Mouse (Mus musculus): ENCODE measurements around the gene Pgls.

The Pgls gene

DNA sequence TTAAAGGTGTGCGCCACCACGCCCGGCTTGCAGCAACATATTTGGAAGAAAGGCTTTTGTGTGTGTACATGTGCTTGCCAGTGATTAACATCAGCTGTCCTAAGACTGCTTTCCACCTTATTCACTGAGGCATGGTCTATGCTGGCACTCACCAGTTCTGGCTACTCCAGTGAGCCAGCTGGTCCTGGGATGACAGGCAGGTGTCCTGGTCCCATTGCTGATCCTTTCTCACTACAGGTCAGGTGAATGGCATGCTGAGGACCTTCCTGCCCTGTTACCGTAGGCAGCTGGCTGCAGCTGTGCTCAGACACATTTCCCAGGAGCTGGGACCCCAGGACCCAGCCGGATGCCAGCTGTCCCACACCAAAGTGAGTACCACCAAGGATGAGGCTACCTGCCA lies 6.9 kb downstream of the Pgls start:
- DNase-seq (ENCODE audit: low spot score), result no peak

DNA sequence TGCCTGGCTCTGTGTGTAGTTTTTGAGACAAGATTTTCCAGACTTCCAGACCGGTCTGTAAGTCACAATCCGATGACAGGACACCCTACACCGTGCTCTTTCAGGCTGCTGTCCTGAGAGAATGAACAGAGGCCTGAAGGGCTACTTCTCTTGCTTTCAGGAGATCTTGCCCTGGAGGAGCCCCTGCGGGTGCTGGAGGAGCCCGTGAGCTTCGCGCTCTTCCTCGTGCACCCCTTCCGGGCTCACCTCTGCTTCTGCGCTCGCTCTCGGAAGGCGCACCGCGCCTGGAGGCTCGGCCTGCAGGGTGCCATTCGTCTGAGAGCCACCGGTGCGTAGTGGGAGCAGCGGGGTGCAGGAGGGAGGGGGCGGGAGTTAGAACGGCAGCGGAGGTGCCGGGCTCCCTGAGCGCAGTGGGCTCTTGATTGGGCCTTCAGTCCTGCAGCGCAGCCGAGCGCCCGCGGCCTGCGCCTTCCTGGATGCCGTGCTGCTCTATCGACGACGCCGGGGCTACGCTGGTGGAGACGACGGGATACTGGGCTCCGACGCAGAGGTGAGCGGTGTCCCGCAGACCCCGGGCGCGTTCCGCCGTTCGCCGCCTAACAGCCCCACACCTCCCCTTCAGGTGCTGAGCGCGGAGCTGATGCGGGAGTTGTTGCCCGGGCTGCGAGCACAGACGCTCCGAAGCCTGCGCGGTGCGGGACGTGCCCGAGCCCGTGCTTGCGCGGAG lies 10.1 kb downstream of the Pgls start:
- no peak for DNase-seq (ENCODE audit: low spot score)

DNA sequence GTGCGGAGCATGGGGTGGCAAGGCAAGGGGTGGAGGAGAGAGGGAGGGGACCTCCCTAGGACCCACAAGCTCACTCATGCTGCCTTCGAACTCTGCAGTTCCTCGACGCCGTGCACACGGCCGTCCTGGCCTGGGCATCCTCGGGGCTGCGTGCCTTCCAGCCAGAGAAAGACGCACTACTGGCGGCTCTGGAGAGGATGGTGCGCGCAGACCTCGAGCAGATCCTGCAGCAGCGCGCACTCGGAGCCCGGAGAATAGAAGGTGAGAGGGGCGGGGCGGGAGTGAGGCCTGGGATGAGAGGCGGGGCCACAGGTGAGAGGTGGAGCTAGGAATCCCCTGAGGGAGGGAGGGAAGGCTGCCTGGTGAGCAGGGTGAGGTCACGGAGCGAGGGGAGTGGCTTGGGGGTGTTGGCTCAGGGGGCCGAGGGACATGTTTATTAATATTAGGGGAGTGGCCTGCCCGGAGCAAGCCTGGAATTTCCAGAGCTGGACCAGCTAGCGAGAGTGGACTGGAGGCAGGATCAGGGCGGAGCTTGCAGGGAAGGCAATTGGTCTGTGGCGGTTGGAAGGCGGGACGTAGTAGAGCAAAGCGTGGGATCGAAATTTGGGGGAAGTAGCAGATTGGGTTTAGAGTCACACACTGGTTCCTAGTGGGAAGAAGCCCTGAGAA lies 10.8 kb downstream of the Pgls start:
- DNase-seq (ENCODE audit: low spot score), result no peak

DNA sequence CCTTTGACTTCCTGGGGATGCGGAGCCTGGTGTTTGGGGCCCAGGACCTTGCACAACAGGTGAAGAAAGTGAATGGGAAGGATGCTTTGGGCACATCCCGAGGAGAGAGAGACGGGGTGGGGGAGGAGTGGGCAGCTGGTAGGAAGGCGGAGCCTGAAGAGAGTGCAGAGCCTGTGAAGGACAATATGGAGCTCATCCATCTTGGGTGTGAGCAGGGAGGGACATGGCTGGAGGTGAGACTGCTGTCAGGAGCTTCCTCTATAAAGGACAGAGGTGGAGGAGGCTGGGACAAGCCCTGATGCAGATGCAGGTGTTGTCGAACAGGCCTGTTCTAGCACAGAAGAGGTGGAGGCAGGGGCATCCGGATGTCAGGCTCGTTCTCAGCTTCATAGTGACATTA lies 12.0 kb downstream of the Pgls start:
- no peak for DNase-seq (ENCODE audit: low spot score)

DNA sequence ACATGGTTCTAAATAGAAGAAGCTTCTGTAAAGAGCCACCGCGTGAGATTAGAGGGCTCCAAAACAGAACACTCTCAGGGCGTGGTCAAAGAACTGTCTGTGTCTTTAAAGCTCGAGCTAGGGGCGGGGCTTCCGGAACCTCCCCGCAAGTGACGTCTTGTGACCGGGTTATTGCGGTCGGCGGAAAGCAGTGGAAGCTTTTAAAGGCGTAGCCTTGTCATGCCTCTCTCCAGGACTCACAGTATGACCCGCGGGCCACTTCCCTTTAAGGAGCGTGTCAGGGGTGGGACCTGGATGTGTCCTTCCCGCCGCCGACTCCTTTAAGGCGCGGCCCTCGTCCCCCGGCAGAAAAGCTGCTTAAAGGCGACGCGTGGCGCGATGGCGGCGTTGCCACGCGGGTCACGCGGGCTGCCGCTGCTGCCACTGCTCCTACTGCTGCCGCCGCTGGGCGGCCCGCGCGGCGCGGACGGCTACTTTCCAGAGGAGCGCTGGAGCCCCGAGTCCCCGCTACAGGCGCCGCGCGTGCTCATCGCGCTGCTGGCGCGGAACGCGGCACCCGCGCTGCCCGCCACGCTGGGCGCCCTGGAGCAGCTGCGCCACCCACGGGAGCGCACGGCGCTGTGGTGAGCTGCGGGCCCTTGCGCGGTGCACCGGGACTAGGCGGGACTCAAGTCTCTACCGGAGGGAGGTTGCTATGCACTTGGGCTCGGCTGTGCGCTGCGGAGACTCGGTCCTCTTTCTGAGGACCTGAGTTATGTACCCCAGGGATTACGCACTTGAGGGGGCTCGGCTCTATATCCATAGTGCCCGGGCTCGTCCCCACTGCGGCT lies 19.1 kb downstream of the Pgls start, which contains the start of gene Colgalt1:
TSS of gene Colgalt1 (plus strand) at position 177 of the 830 bp plus-strand sequence.
- peak; percentile 99 for DNase-seq (ENCODE audit: low spot score)

DNA sequence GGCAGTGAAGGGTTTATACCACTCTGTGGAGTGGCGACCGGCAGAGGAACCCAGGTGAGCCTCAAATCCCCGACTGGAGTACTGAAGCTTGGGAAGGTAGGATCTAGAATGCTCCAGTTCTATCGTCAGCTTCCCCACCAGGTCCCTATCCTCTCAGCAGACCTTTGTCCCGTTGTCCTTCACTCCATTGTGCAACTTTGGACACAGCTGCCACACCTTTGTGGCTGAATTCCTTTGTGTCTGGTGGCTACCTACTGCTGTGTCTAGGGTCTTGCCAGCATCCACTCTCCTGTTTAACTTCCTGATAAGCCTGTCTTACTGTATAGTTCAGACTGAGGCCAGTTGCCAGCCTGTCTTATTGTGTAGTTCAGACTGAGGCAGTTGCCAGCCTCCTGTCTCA lies 20.2 kb downstream of the Pgls start:
- no peak for DNase-seq (ENCODE audit: low spot score)

DNA sequence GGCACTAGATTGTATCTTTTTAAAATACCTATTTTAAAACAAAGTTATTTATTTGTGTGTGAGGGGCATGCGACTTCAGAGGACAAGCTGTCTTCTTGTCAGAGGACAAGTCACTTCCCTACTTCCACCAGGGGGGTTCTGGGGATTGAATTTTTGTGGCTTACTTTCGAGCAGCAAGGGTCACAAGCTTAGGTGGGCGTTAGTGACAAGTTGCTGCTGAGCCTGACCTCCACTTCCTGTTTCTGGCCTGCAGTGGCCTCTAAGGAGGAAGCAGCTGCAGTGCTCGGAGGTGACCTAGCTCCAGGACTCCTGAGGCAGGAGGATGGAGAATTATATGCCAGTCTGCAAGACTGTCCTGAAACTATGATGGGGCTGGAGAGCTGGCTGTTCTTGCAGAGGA lies 21.4 kb downstream of the Pgls start:
- no peak for DNase-seq (ENCODE audit: low spot score)

DNA sequence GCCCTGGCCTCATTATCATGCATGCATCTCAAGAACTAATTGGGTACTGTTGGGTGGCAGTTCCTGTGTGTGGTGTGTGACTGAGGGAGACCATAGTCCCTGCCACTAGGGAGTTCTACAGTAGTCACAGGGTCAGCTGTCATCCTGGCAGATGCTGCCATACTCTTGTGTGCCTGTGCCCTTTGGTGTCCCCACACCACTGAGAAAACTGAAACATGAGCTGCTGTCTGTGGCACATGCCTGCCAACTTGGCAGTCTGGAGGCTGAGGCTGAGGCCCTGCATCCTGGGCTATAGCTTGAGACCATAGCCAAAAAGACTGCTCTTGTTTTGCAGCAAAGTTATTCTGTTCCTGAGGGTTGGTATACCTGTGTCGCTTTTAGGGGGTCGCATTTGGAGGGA lies 27.8 kb downstream of the Pgls start:
- no peak for DNase-seq (ENCODE audit: low spot score)

DNA sequence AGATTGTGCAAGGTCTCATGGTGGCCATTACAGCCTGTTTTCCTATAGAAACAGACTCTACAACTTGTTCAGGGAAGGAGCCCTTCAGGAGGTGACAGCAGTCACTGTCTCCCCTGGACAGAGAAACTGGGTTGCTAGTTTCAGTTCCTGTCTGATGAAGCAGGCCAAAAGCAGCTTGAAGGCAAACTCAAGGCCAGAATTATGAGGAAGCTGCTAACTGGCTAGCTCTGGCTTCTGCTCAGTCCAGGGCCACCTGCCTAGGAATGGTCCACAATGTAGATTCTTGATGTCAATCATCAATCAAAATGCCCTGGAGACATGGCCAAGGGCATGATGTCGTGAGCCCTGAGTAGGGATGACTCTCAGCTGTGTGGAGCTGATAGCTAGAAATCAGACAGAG lies 33.1 kb downstream of the Pgls start:
- no peak for DNase-seq (ENCODE audit: low spot score)

DNA sequence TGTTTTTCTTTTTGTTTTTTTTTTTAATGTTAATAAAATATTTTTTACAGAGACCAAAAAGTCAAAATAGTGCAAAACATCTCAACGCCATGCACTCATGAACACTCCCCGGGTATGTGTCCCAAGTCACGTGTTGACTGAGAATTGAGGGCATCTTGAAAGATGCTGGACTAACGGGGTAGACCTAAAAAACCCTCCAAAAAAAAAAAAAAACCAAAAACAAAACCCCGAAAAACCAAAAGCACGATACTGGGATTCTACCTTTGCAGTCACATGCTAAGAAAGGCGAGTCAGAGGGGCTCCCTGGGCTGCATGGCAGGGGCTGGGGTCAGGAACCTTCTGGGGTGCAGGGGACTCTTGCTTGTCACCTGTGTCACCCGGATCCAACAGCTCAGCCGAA lies 34.8 kb downstream of the Pgls start:
- DNase-seq (ENCODE audit: low spot score), result no peak

DNA sequence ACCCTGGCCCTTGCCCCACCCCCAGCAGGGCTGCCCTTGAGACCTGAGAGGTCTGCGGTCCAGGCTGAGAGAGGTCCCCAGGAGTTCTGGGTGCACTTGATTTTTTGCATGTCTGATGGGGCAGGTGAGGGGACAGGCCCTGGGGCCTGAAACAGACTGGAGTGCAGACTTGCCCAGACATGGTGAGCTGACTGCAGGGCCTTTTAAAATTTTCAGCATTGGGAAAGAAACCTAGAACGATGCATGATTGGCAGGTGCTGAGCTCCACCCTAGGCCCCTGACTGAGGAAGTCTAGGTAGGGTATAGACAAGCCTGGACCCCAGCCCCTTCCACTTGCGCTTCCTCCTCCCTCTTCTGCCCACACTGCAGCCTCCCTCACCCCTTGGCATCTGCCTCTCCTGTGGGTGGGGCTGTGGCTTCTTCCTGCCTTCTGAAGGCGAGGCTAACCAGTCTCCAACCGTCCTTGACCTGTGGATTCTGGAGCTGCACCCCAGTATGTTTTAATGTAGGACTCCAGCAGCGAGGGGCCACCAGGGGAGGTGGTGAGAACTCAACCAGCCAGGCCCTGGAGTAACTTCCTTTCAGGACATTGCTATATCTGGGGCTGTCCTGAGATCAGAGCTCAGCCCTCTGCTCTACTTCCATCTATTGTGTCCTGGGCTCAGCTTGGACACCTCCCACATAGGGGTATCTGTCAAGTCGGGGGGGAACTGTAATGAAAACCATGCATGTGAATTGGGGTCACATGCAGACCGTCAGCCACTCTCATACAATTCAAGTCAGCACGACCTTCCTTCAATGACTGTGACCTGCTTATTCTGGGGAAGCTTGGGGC lies 35.5 kb downstream of the Pgls start:
- DNase-seq (ENCODE audit: low spot score), result no peak

DNA sequence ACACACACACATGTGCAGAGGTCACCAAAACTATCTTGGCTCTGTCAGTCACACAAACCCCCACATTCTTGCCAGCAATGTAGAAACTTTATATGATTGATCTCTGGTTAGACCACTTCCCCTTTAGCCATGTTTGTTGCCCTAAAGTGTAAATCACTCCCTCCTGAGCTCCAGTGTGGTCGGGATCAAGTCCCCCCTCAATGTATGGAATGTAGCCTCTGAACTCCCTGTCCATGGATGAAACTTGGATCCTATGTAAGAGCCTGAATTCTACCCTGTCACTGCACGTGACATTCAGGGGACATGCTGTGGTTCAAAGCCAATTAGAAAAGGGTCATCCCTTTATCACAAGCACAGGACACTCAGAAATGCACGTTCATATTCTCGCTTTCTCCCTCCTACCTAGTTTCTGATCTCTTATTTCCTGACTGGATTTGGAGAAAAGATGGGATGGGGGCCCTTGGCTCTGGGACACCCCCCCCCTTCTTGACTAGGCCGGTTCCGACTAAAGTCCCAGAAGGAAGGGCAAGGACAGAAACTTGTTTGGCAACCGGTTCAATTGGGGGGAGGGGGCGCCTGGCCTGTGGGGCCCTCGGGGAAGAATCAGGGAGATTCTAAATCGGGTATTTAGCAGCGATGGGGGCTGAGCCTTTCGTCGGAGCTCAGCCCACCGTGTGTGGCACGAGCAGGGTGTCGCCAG lies 36.6 kb downstream of the Pgls start:
- DNase-seq (ENCODE audit: low spot score), result no peak

DNA sequence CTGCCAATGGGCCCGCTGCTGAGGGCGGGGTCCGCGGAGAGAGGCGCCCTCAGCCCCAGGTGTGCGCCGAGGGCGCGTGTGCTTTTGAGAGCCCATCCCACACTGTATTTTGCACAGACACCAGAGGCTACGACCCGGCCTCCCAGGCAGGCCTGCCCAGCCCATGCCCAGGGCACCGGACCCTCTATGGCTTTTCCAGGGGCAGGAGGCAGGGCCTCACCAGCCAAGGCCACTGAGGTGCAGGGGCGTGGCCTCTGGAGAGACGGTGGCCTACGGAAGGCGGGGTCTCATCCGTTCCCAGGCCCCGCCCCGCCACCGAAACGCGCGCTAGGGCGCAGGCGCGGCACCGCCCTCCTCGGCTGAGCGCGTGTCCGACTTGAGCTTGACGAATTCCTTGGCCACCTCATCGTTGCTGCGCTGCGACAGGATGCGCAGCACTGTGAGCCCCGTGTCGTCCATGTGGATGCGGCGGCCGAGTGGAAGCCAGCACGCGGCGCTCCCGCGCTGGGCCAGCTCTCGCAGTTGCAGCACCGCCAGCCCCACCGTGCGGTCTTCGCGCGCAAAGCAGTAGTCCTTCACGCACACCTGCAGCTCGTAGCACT lies 37.2 kb downstream of the Pgls start:
- DNase-seq (ENCODE audit: low spot score), result peak; percentile 91

DNA sequence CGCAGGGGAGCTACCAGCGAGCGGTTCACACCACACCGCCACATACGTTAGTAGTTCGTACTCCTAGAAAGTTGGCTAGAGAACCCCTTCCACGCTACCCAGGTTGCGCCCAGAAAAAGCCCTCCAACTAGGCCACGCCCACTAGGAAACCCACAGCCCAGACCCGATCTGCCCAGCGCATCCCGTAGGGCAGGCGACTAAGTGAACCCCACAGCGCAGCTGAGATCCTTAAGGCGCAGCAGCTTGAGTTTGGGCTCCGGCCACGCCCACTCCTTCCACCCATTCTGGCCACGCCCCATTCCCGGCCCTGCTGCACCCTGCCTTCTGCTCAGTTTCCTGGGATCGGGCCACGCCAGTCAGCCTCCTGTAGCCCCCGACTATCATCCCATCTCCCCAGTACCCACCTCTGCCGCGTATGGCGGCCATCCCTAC lies 37.8 kb downstream of the Pgls start:
- DNase-seq (ENCODE audit: low spot score), result peak; percentile 47

DNA sequence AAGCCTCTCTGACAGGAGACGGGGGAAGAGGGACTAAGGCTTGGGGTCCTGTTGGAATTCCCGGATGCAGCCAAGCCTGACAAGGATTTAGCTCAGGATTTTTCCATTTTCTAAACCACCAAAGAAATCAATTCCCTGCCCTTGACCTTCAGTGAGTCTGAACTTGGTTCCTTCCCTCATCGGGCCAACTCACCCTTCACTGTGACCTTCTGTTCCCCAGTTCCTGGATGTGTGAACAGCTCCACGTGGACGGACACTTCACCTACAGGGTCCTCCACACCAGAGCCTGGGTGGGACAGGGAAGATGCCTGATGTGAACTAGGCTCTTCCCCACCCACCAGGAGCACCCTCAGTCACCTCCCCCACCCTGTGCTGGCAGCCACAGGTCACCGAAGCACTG lies 38.8 kb downstream of the Pgls start:
- no peak for DNase-seq (ENCODE audit: low spot score)

DNA sequence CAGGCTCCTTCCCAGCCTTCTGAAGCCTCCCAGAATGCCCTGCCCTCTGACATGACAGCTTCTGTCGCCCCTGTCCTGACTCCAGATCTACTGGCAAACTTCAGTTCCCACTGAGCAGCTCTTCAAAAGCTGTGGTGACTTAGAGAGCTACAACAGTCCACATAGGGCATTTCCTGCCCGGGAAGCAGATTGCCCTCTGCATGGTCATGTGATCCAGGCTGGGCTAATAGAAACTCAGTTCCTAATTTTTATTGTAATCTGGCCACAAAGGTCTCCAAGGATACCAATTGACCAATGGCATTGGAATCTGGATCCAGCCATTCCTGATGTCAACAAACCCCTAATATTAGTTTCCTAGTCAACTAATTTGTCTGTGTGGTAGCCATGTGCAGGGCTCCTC lies 39.9 kb downstream of the Pgls start:
- no peak for DNase-seq (ENCODE audit: low spot score)

DNA sequence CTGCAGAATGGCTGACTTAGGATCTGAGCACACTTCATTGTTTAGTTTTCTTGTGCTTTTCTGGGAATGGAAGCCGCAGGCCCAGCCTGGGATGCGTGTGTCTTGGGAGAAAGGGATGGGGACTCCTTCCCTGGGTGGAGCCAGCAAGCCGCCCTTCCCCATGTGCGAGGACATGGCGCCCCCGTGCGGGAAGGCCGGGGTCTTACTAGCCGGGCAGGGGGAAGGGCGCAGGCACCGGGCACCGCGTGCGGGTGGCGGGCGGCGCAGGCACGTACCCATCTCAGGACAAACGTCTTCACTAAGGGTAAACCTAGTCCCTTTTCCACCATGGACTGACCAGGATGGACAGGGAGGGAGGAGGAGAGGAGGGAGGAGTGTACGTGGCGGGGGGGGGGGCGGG lies 41.2 kb downstream of the Pgls start:
- DNase-seq (ENCODE audit: low spot score), result peak; percentile 49

DNA sequence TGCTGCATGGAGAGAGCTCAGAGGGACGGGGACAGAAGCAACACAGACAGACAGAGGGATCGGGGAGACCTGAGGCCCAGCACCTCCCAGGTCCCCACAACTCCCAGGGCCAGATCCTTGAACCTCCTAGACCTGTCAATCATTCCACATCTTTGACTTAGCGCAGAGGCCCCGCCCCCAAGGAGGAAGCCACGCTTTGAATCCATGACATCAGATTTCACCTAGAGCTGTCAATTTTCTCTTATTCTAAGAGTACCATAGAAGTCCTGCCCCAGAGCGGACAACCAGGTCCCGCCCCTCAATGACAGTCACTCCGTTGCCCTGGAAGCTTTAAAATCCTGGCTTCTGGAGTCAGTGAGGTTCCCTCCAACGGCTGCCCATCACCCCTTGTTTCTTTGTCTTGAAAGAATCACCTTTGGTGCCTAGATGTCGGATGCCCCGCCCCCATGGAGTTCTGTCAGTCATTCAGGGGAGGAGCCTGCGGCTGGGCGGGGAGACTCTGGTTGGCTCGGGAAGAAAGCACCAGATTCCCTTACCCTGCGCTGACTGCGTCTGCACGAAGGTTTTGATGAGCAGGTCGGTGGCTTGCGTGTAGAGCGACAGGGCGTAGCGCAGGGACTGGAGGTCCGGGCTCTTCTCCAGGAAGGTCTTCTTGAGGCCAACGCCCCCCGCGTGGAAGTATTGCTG lies 42.1 kb downstream of the Pgls start:
- peak; percentile 57 for DNase-seq (ENCODE audit: low spot score)

DNA sequence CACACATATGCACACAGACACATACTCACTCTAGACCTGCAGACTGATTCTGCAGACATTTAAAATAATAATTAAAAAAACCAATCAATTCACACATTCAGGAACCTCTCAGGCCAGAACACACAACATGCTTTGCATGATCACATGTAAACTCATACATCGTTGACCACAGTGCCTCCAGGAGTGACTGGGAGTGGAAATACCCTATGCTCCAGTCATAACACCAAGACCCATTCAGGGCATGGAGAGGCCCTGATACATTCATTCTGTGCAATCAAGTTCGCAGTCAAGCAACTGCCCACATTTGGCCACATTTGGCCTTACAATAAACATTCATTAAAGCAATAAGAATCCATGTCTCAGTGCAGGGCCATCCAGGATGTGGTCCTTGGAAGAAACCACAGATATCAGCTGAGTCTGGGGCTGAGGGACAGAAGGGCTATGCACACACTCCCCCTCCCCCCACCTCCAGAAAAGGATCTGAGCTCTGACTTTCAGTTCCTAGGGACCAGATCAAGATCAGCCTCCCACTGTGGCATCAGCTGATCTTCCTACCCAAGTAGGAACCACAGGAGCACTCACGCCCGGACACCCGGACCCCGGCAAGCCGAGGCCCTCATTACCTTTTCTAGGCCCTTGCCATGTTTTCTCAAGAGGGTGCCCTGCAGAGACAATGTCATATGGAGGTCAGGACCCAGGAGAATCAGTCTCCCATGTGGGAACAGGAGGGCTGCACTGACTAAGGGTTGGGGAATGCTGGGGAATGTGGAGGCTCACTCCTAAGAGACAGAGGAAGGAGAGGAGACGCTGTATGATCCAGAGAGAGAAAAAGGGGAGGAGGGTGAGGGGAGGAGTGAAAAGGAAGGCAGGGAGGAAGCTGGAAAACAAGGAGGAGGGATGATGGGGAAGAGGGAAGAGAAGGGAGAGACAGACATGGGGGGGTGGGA lies 45.4 kb downstream of the Pgls start:
- DNase-seq (ENCODE audit: low spot score), result peak; percentile 59
